Mouse (Mus musculus): Measurements from ENCODE around the gene Arhgap29. TPM values are rescaled to one million over a fixed set of nuclear protein-coding genes. Genes with fewer than 3 reads are reported as not detected.

The Arhgap29 gene
- total RNA-seq (2023; ENCODE audit: inconsistent age): 0.15 to 1.1 TPM (median 0.38 TPM) in 4 replicates

DNA sequence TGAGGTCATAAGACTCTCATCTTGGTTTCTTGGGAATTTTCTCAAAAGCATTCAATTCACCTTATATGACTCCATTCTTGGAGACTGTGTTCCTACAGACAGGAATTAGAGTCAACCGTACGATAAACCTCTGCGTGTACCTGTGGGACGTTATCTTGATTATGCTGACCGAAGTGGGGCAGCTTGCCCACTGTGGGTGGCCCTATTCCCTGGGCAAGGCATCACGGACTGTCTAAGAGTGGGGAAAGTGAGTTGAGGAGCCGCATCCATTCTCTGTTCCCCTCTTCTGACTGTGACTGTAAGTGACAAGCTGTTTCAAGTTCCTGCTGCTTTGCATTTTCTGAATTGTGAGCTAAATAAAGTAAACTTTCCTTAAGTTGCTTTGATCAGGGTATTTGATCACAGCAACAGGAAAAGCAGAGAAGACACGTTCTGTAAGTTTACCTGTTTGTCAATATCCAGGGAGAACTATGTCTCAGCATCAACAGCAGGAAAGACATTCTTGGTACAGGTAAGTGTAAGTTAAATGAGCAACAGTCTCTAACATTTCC is at the start of gene Arhgap29:
TSS of gene Arhgap29 (plus strand) at position 501 of the 551 bp plus-strand sequence.

GRCm38 (mm10) chr3:122043799-122044547 is 91.6 kb downstream of the Arhgap29 start, which contains the start of gene Abca4:
Gene Abca4, plus strand, starts transcription at chr3:122044443.

Other genes starting within 250 kb of the Arhgap29 start
- gene F3, start 229.0 kb upstream of the Arhgap29 start, total RNA-seq (2023; ENCODE audit: inconsistent age): not detected in 4 replicates
- gene Abcd3, start 137.2 kb upstream of the Arhgap29 start, total RNA-seq (2023; ENCODE audit: inconsistent age): 10.6 to 15.1 TPM (median 11.8 TPM) in 4 replicates
- gene Abca4, start 91.9 kb downstream of the Arhgap29 start, total RNA-seq (2023; ENCODE audit: inconsistent age): not detected in 4 replicates